Mouse (Mus musculus) limb, embryonic 15.5 days (tissue): ENCODE measurements at regions not wholly inside any gene's neighbourhood (a gene's known extent, or its start where the extent isn't known, plus 50 kb on each side); places are given as distances from the start of the nearest gene placed in this dataset.

Experiments
- ATAC-seq: fragments of 200-750 bp; cut with Nextera tagmentation; 2 replicates; pipeline ENCODE4 v1.8.0; 2017; ENCODE audit warnings: low read depth, moderate TSS enrichment; ENCODE audit not compliant: insufficient number of reproducible peaks, low FRiP score, low TSS enrichment
- H3K27ac ChIP-seq: fragments of 300-500 bp; sonication (generic); 2 replicates; pipeline ENCODE4 v1.5.1; 2015; ENCODE audit warnings: moderate library complexity, mild to moderate bottlenecking, inconsistent platforms
- H3K27me3 ChIP-seq: fragments of 300-500 bp; sonication (generic); 2 replicates; pipeline ENCODE4 v1.6.1; 2015; ENCODE audit warnings: inconsistent platforms
- H3K36me3 ChIP-seq: fragments of 300-500 bp; sonication (generic); 2 replicates; pipeline ENCODE4 v1.6.1; 2015; ENCODE audit warnings: inconsistent platforms
- H3K4me1 ChIP-seq: fragments of 300-500 bp; sonication (generic); 2 replicates; pipeline ENCODE4 v1.6.1; 2015; ENCODE audit warnings: inconsistent platforms
- H3K4me2 ChIP-seq: fragments of 300-500 bp; sonication (generic); 2 replicates; pipeline ENCODE4 v1.6.1; 2015; ENCODE audit warnings: mild to moderate bottlenecking, inconsistent platforms
- H3K4me3 ChIP-seq: fragments of 300-500 bp; sonication (generic); 2 replicates; pipeline ENCODE4 v1.5.1; 2015; ENCODE audit warnings: mild to moderate bottlenecking, inconsistent platforms
- H3K9ac ChIP-seq: fragments of 300-500 bp; sonication (generic); 2 replicates; pipeline ENCODE4 v1.6.1; 2015; ENCODE audit warnings: inconsistent platforms
- H3K9me3 ChIP-seq: fragments of 300-500 bp; sonication (generic); 2 replicates; pipeline ENCODE4 v1.6.1; 2016; ENCODE audit warnings: inconsistent platforms
- WGBS: fragments of 180-500 bp; shearing (Covaris S2); methylation state at CpG from one replicate; pipeline ENCODE4 v1.1.7; 2015; 5-methylcytosine and 5-hydroxymethylcytosine counted together

DNA sequence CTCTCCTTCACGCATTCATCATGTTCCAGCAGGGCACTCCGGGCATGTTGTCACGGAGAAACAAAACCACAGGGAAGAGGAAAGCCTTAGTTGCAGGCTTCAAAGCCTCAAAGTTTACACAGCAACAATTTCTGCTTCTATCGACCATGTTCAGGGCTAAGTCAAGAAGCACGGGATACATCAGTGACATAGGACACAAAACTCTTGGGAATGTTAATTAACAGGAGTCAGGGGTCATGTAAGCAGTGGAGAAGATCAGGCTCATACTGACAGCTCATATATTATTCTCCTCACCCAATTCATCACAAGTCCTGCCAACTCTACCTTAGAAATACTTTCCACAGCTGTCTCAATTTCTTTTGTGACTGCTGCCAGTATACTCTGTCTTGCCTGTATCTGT lies 133.0 kb upstream of the Btbd3 start:
- WGBS: 44% methylated on average over 5 of the region's 5 CpGs
- Histone ChIP-seq H3K9me3 (no peaks in the 10 kb centered on the region), H3K4me2 (no peak overlapping the region), H3K36me3 (no peaks in the 10 kb centered on the region), H3K4me1 (no peaks in the 10 kb centered on the region), H3K27me3 (no peaks in the 10 kb centered on the region), H3K4me3 (no peak overlapping the region), H3K27ac (no peak overlapping the region), H3K9ac (no peak overlapping the region)
- no peak for ATAC-seq

DNA sequence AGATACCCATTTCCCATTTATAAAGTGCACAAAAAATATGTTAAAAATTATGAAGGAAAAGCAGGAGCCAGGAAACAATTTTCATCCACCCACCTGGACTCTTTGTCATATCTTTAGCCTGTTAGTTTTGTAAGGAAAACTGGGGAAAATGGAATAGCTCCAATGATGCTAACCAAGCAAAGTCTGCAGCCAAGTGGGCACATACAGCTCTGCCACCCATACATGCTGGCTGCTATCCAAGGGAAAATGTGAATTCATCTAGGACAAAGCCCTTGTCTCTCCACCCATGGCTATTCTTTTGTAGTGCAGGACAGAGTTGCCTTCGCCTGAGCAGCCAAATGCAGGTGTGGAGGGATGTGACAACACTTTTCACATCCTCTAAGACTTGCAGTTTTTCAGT lies 135.5 kb upstream of the Btbd3 start:
- ATAC-seq: no peak
- whole genome bisulfite sequencing: 73% methylated on average over 1 of the region's 1 CpGs
- no peaks in the 10 kb centered on the region for H3K27me3 ChIP-seq
- no peaks in the 10 kb centered on the region for H3K36me3 ChIP-seq
- no peak overlapping the region for H3K9ac ChIP-seq
- H3K4me2 ChIP-seq: no peak overlapping the region
- no peaks in the 10 kb centered on the region for H3K4me1 ChIP-seq
- H3K27ac ChIP-seq: no peak overlapping the region
- H3K9me3 ChIP-seq: no peaks in the 10 kb centered on the region
- no peak overlapping the region for H3K4me3 ChIP-seq

DNA sequence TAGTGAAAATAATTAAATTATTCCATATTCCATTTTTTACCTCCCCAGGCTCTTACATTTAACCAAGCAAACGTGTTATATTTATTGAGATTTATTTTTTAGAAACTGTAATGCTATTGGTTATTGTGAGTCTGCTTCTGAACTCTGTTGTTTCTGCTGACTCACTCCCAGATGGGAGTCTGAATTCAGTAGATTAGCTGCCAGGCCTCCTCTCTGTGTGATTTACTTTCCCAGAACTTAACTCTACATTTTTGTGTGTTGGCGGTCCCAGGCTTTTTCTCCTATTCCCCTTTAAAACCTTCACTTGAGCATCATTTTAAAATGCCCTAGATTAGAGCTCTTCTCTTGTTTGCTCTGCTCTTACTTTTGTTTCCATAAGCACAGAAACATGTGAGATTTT lies 136.2 kb upstream of the Btbd3 start:
- no peak overlapping the region for H3K27ac ChIP-seq
- no peaks in the 10 kb centered on the region for H3K9me3 ChIP-seq
- no peaks in the 10 kb centered on the region for H3K4me1 ChIP-seq
- no peak overlapping the region for H3K4me3 ChIP-seq
- WGBS: 71% methylated on average over 2 of the region's 2 CpGs
- H3K27me3 ChIP-seq: no peaks in the 10 kb centered on the region
- no peak overlapping the region for H3K9ac ChIP-seq
- no peaks in the 10 kb centered on the region for H3K36me3 ChIP-seq
- no peak for ATAC-seq
- no peak overlapping the region for H3K4me2 ChIP-seq

DNA sequence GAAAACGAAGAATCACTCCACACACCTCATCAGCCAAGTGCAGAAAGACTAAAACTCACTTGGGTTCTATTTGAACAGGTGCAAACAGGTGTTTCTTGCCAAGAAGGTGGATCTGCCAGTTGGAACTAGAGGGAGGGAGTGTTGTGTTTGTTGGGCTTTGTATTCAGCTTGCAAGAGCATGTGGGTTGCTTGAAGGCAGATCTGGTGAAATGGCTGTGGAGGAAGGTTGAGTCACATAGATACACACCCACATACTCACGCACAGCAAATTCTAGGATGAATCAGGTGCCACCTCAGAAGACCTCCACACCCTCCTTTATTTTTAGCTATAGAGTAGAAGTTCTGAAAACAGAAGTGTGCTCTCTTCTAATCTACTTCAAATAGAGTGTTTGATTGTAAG lies 156.6 kb upstream of the Btbd3 start:
- WGBS: 72% methylated on average over 2 of the region's 2 CpGs
- Histone ChIP-seq H3K27ac (no peak overlapping the region), H3K9ac (no peak overlapping the region), H3K4me2 (no peak overlapping the region), H3K36me3 (no peaks in the 10 kb centered on the region), H3K4me3 (no peak overlapping the region), H3K4me1 (no peaks in the 10 kb centered on the region), H3K9me3 (no peaks in the 10 kb centered on the region), H3K27me3 (no peaks in the 10 kb centered on the region)
- no peak for ATAC-seq

- H3K4me3 ChIP-seq: no peak overlapping the region
- H3K9me3 ChIP-seq: no peaks in the 10 kb centered on the region
- no peaks in the 10 kb centered on the region for H3K4me1 ChIP-seq
- 73% methylated on average over 6 of the region's 6 CpGs for WGBS
- no peak for ATAC-seq
- no peaks in the 10 kb centered on the region for H3K27me3 ChIP-seq
- H3K36me3 ChIP-seq: no peaks in the 10 kb centered on the region
- H3K27ac ChIP-seq: no peak overlapping the region
- no peak overlapping the region for H3K4me2 ChIP-seq
- no peak overlapping the region for H3K9ac ChIP-seq
Observed at GRCm38 (mm10) chr2:138085390-138085789, 171.0 kb upstream of the Btbd3 start.

DNA sequence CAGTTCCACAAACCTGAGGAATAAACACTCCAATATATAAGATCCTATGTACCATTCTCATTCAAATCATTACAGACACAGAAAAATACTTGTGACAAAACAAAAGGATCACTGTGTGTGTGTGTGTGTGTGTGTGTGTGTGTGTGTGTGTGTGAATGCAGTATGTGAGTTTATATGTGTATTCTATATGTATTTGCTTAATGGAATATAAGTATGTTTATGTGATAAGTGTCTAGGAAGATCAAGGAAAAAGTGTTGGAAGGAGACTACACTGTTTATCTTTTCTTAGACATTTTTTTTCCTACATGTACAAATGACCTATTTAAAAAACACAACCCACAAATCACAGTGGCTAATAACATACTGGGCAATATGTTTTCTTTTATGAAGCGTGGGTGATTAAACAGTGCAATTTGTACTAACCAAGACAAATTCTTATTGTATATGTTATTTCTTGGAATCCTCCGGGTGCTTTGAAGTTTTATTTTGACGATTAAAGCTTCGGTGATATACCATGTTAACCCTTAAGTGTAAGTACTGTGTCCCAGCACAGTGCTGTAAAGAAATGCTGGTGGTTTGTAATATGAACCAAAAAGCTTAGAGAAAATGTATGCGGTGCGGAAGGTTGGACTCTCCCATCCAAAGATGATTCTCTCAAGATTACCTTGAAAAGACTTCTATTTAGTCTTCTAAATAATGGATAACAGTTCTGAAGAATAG lies 171.6 kb upstream of the Btbd3 start:
- Histone ChIP-seq H3K4me3 (no peak overlapping the region), H3K9ac (no peak overlapping the region), H3K4me1 (no peaks in the 10 kb centered on the region), H3K4me2 (no peak overlapping the region), H3K9me3 (no peaks in the 10 kb centered on the region), H3K27ac (no peak overlapping the region), H3K27me3 (no peaks in the 10 kb centered on the region), H3K36me3 (no peaks in the 10 kb centered on the region)
- WGBS: 66% methylated on average over 6 of the region's 6 CpGs
- no peak for ATAC-seq

DNA sequence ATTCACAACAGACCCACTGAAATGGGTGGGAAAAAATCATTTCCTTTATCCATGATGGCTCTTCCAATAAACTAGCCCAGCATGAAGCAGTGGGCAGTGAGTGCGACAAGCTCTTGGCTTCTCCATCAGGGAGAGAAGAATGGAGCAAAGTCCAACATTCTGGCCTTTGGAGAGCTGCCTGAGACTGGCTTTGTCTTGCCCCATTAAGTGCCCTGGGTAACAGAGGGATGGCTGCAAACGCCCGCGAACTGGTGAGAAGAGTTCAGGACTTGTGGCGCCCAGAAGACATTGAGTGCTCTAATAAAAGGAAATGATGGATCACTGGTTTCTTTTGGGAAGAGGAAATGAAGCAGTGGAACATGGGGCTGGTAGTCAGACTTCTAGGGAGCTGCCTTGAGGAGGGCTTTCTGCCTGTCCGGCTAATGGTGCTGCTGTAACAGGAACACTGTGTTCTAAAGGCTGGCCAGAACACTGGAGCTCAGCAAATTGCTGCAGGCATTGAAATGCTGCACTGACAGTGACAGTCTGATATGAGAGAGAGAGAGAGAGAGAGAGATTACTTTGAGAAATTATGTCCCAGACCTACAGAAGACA lies 182.2 kb upstream of the Btbd3 start:
- H3K4me2 ChIP-seq: no peak overlapping the region
- H3K27ac ChIP-seq: no peak overlapping the region
- H3K9ac ChIP-seq: no peak overlapping the region
- no peaks in the 10 kb centered on the region for H3K27me3 ChIP-seq
- no peak overlapping the region for H3K4me3 ChIP-seq
- no peaks in the 10 kb centered on the region for H3K4me1 ChIP-seq
- H3K36me3 ChIP-seq: no peaks in the 10 kb centered on the region
- whole genome bisulfite sequencing: 77% methylated on average over 6 of the region's 6 CpGs
- no peak for ATAC-seq
- no peaks in the 10 kb centered on the region for H3K9me3 ChIP-seq

DNA sequence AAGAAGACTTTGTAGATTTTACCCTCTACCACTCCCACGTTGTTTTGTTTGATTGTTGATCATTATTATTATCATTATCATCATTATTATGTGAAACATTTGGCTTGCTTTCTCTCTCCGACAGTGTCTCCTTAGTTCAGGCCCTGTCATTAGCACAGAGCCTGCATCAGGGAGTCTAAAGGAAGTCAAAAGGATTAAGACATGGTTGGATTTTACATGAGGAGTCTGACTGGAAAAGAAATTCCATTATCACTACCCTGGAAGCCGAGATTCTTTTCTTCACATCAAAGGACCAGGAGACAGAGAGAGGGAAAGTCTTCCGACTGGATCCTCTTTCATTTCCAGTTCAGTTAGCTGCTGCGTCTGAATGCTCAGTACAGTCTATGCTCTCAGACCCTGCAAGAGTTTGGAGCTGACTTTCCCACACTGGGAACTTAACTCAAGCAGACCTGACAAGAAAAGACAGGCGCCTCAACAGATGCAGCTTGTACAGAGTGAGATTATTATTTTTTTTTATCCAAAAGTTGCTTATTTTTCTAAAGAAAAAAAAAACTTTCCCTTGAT lies 184.1 kb upstream of the Btbd3 start:
- no peak overlapping the region for H3K4me3 ChIP-seq
- H3K27ac ChIP-seq: no peak overlapping the region
- no peaks in the 10 kb centered on the region for H3K36me3 ChIP-seq
- no peak for ATAC-seq
- H3K27me3 ChIP-seq: no peaks in the 10 kb centered on the region
- H3K9ac ChIP-seq: no peak overlapping the region
- no peaks in the 10 kb centered on the region for H3K4me1 ChIP-seq
- 52% methylated on average over 6 of the region's 6 CpGs for WGBS
- H3K9me3 ChIP-seq: no peaks in the 10 kb centered on the region
- H3K4me2 ChIP-seq: no peak overlapping the region

DNA sequence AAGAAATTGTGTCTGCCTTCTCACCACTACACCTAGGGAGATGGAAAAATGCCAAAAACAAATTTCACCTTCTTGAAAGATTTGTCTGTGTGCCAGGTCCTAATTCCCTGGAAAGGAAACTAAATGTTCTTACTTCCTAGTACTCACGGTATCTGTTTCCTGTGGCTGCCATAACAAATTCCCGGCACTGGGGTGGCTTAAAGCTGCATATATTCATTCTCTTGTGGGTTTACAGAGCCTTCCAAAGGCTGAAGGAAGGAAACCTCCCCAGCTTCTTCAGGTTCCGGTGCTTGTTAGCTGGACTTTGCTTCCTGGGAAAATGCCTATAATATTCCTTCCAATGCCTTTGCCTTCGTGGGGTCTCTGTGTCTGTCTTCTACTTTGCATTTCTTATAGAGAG lies 203.3 kb upstream of the Btbd3 start:
- Histone ChIP-seq H3K27me3 (no peaks in the 10 kb centered on the region; the same call in 1 of the 2 replicates), H3K4me3 (no peak overlapping the region), H3K4me1 (no peaks in the 10 kb centered on the region), H3K9ac (no peak overlapping the region), H3K36me3 (no peaks in the 10 kb centered on the region), H3K9me3 (no peaks in the 10 kb centered on the region), H3K4me2 (no peak overlapping the region), H3K27ac (no peak overlapping the region)
- WGBS: 57% methylated on average over 4 of the region's 4 CpGs
- ATAC-seq: no peak

GRCm38 (mm10) chr2:138048341-138048740 lies 208.0 kb upstream of the Btbd3 start:
- Histone ChIP-seq H3K9me3 (no peaks in the 10 kb centered on the region), H3K4me2 (no peak overlapping the region), H3K36me3 (no peaks in the 10 kb centered on the region), H3K27me3 (no peaks in the 10 kb centered on the region; the same call in 1 of the 2 replicates), H3K4me3 (no peak overlapping the region), H3K27ac (no peak overlapping the region), H3K4me1 (no peaks in the 10 kb centered on the region), H3K9ac (no peak overlapping the region)
- 83% methylated on average over 5 of the region's 5 CpGs for WGBS
- ATAC-seq: no peak

DNA sequence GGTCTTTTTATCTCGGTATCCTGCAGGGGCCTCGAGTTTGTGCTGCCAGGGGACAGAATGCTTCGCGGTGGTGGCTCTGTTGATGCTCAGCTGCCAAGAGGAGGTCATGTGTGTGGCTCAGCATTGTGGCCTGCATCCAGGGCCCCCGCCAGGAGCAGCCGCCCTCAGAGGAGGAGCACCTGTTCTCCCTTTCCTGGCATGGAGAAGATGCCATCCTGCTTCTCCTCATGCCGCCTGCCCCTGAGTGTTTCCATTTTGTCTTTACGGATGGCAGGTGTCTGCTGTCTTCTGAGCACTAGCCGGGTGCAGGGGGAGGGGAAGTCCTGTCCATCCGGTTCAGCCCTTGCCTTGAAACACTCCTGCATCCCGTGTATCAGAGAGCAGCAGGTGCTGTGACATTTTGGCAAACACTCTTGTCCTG lies 208.6 kb upstream of the Btbd3 start:
- Histone ChIP-seq H3K36me3 (no peaks in the 10 kb centered on the region), H3K4me1 (no peaks in the 10 kb centered on the region), H3K4me3 (no peak overlapping the region), H3K9ac (no peak overlapping the region), H3K4me2 (no peak overlapping the region), H3K9me3 (no peaks in the 10 kb centered on the region), H3K27me3 (no peaks in the 10 kb centered on the region; the same call in 1 of the 2 replicates), H3K27ac (no peak overlapping the region)
- WGBS: 59% methylated on average over 11 of the region's 11 CpGs
- no peak for ATAC-seq

GRCm38 (mm10) chr2:138047361-138047760 lies 209.0 kb upstream of the Btbd3 start:
- no peaks in the 10 kb centered on the region for H3K9me3 ChIP-seq
- no peak overlapping the region for H3K4me3 ChIP-seq
- H3K4me2 ChIP-seq: no peak overlapping the region
- no peak for ATAC-seq
- WGBS: 75% methylated on average over 10 of the region's 10 CpGs
- no peak overlapping the region for H3K9ac ChIP-seq
- no peaks in the 10 kb centered on the region for H3K36me3 ChIP-seq
- H3K27ac ChIP-seq: no peak overlapping the region
- H3K4me1 ChIP-seq: no peaks in the 10 kb centered on the region
- no peaks in the 10 kb centered on the region; the same call in 1 of the 2 replicates for H3K27me3 ChIP-seq
